Mouse (Mus musculus): ENCODE measurements around the gene Stab1. TPM values are rescaled to one million over a fixed set of nuclear protein-coding genes. Genes with fewer than 3 reads are reported as not detected.

Stab1 gene
- polyA plus RNA-seq, 2 experiments from 2014 or later, result 0.91 to 2.7 TPM

- ATAC-seq, result peak; percentile 56
These were observed 26.0 kb upstream of the Stab1 start for GRCm38 (mm10) chr14:31194441-31194840.

- no peak for ATAC-seq
These were observed 25.4 kb upstream of the Stab1 start for GRCm38 (mm10) chr14:31193791-31194190.

DNA sequence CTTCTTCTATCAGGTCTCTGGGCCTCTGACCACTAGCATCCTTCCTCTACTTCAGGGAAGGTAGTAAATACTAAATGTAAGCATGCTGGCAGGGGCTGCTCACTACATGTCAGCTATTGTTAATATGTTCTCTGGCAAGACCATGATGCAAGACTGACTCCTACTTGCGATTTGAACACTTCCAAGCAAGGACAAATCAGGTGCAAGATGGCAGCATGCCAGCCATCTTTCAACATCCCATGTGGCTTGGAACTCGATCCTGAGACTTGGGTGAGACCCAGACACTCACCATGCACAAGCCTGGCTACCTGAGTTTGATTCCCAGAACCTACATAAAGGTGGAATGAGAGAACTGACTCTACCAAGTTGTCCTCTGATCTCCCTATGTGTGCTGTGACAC is 23.5 kb upstream of the Stab1 start:
- no peak for ATAC-seq

- ATAC-seq, result no peak
These were observed 20.9 kb upstream of the Stab1 start for GRCm38 (mm10) chr14:31189348-31189747.

GRCm38 (mm10) chr14:31188771-31189181 is 20.3 kb upstream of the Stab1 start:
- ATAC-seq, result no peak

GRCm38 (mm10) chr14:31186656-31187055 is 18.2 kb upstream of the Stab1 start:
- ATAC-seq, result no peak

DNA sequence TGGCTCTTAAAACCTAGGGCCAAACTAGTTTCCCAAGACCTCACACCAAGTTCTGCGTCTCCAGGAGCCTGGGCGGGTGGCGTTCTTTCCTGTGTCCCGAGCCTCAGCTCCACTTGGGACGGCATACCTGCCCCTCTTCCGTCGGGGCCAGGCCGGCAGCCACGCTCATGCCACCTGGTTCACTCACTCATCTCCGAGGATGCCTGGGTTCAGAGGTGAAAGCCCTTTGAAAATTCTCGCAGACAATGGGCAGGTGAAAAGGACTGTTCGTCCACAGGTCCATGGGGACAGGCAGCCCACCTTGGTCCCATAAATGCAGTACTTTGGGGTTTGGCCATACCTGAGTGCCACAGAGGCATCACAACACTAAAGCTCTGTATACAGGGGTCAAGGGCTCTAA is 15.8 kb upstream of the Stab1 start:
- ATAC-seq, result no peak

DNA sequence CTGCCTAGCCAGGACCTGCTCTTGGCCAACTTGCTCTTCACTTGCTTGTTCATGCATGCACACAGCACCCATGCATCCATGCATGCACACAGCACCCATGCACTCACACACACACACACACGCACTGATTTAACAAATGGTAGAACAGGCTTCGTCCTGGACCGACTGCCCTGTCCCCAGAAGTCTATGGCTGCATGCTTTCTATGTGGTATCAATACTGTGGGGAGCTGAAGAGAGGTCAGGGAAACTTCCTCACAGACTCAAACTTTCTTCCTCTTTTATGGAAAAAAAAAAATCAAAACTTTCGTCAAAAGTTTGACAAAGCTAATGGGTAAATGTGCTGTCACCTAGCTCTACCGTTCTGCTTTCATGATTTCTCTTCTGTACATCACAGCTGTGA is 15.1 kb upstream of the Stab1 start:
- no peak for ATAC-seq

GRCm38 (mm10) chr14:31182786-31183290 is 14.4 kb upstream of the Stab1 start:
- no peak for ATAC-seq

DNA sequence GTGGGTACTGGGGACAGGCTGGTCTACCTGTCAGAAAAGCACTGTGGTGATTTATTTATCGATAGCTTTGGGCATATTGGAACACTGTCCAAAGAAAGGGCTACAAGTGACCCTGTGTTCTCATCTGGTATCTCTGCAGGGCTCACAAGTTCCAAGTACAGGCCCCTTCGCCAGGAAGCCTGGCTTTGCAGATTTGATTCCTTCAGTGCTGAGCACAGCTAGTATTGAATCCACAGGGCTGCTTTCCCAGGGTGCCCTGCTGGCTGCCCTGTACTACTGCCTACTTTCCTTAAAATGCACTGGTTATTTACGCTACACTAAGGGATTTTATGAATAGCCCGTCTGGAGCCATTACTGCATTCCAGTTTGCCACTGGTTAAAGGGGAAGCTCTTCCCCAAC is 13.1 kb upstream of the Stab1 start:
- no peak for ATAC-seq

- ATAC-seq, result no peak
These were observed 11.4 kb upstream of the Stab1 start for GRCm38 (mm10) chr14:31179677-31180365.

GRCm38 (mm10) chr14:31177715-31178114 is 9.3 kb upstream of the Stab1 start:
- ATAC-seq, result no peak

- ATAC-seq, result no peak
These were observed 8.8 kb upstream of the Stab1 start for GRCm38 (mm10) chr14:31177287-31177686.

- no peak for ATAC-seq
These were observed 5.1 kb upstream of the Stab1 start for GRCm38 (mm10) chr14:31173537-31173936.

DNA sequence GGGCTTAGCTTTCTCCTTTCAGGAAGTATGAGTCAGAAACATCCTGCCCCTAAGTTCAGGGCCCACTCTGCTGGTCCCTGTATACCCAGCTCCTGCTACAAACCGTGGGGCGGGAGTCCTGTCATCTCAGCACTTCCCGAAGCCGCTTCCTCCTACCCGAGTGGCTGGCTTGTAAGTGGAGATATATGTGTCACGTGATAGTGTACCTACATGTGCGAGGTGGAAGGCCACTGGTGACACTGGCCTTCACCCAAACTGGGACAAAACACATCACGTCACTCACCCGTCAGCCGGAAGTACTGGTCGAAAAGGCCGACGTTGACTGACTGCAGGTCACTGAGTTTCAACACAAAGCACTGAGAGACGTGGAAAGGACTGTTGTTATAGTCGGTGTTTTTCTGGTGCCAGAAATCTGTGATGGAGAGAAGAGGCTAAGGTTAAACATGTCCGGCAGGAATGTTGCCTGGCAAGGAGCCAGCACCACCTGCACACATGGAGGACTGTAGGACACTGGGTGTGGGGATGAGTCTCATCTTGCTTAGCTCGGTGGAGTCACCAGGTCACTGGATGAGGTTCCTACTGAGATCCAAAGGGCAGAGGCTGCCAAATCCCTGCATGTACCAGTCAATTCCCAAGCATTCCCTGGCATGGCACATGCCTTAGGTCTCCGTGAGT is 4.5 kb upstream of the Stab1 start:
- no peak for ATAC-seq

- ATAC-seq, result no peak
These were observed 3.4 kb upstream of the Stab1 start for GRCm38 (mm10) chr14:31171821-31172220.

DNA sequence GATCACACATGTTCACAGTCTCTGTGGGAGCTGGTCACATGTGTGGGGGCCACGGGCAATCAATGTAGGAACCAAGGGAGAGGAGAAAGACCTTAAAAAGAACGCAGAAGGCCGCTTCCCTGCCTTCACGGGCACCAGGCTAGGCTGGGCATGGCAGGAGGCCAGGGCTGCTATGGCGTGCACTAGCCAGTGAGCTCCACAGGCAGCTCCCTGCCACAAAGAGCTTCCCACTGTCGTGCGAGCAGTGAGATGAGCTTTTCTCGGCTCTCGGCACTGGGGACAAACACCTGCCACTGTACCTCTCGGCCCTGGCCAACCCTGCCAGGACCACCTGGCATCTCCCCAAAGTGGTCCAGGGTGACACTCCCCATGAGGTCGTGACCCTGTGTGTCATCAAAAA is 2.9 kb upstream of the Stab1 start:
- no peak for ATAC-seq

DNA sequence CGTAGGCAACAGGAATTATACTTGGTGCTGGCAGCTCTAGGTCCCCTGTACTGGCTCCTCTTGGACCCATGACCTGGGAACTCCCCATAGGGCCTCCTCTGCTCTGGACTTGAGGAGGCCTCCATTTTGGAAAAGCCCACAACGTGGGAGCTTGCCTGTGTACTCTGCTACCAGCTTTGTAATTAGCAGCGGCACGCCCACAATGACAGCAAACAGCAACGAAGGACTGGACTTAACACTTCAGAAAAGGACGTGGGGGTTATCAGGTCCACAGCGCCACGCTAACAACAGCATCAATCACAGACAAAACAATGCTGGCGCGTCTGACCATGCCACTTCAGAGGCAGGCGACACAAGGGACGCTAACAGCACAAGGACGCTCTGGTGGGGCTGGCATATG is 2.5 kb upstream of the Stab1 start:
- ATAC-seq, result no peak

DNA sequence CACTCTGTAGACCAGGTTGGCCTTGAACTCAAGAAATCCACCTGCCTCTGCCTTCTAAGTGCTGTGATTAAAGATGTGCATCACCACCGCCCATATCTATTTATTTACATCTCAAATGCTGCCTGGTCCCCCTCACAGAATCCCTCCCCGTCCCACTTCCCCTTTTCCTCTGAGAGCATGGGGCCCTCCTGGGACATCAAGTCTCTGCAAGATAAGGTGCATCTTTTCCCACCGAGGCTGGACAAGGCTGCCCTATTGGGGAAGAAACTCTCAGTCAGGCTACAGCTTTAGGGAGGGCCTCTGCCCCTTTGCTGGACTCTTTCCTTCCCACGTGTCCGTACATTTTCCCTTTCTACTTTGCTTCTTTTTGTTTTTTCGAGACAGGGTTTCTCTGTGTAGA is 1.1 kb upstream of the Stab1 start:
- ATAC-seq, result no peak

DNA sequence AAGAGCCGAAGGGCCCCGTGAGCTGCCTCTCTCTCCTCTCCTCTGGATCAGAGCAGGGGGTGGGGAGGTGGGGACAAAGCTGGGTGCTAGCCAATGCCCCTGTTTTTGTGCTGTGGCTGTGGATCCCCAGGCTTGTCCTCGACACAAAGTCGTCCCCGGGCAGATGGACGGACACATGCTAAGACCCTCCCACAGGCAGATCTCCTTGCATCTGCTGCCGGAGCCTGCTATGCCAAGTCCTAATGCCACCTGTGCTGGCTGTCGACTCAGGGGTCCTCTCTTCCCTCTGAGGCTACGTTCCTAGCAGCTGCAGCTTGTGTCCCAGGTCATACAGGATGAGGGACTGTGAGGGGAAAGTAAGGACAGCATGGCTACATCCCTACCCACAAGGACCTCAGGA is 1.6 kb downstream of the Stab1 start:
- no peak for ATAC-seq

DNA sequence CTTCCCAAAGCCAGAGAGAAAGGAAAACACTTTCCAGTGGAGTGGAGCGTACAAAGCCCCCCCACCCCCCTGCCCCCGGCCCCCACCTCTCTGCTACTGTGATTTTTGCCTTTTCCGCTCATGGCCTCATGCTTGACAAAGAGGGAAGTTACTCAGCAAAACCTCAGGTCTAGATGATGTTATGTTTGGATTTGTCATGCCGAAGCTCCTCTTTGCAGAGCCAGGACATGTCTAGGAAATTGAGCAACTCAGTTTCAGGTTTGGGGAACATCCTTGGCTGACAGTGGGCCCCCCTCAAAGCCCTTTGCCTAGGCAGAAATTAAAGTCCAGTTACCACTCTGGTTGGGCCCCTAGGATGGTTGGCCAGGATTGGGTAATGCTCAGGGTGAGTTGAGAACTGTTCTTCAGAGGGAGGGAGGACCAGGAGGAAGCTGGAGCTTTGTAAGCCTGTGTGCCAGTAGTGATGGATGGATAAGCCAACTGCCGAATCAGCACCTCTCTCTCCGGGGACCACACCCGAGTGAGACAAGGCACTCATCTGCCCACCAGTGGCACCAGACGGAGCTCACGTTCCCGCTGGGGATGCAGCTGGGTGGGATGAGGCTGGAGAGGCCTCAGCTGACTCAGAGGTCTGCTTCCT is 2.3 kb downstream of the Stab1 start:
- ATAC-seq, result no peak

- ATAC-seq, result no peak
These were observed 3.0 kb downstream of the Stab1 start for GRCm38 (mm10) chr14:31165458-31165857.

DNA sequence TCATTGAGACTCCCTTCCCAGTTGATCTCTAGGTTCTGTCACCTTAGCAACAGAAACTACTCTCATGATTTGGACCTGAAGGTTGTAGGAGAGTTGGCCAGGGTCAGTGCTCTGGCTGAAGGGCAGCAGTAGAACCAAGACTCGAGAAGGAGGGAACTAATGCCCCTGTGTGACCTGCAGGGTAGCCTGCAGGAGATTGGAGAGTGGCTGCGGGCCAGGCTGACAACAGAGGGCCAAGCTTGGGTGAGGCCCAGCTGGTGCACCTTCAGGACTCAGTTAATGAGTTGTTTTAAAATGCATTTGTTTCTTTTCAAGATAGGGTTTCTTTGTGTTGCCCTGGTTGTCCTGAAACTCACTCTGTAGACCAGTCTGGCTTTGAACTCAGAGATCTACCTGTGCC is 3.4 kb downstream of the Stab1 start:
- no peak for ATAC-seq

- ATAC-seq, result no peak
These were observed 4.4 kb downstream of the Stab1 start for GRCm38 (mm10) chr14:31164067-31164466.
